Mouse (Mus musculus): ENCODE data around the gene Asah2.

DNA sequence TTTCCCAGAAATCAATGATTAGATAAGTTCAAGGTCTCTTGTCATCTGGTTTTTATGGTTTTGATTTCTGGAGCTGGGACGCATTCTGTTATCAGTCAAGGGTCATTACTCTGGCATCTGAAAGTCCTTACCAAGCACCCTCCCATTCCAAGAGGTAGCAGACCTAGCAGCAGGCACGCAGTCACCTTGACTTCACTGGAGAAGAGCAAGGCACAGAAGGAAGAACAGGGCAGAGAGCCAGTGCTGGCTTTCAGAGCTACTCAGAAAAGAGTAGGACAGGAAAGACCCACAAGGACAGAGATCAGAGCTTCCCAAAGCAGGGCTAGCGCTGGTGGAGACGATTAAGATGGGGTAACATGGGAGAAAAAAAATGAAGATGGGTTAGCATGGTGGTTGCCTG is 75.1 kb downstream of the Asah2 start:
- TF ChIP-seq CTCF (IDR thresholded peaks at IDR 0.05; ENCODE audit: extremely low read depth, insufficient read depth, insufficient read length, insufficient replicate concordance) = no peak
- TF ChIP-seq POLR2A (IDR thresholded peaks at IDR 0.05; ENCODE audit: low read depth, low read length) = no peak

All from spleen, adult 2 months (tissue).